Mouse (Mus musculus): Measurements from ENCODE around the gene H2-M10.1.
"Not testable (repeated sequence)": the region's sequence is repeated elsewhere in the genome, so short reads cannot be mapped to it uniquely, and the experiment has no call there.

H2-M10.1 gene

DNA sequence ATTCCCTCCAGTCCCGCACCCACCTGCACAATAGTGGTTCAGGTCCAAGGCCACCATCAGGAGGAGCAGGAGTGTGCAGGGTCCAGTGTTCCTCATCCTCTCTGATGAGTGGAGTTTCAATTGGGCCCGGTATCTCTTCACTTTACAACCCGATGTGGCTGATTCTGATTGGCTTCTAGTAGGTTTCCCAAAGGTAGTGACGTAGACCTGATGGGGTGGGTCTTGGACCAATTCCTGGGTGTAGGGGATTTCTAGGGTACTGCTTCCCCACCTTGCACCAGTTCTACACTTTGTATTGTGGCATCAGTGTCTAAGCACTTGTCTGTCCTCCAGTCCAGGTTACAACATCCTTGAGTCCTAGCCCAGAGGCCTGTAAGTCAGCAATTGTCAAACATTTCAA, at the start of gene H2-M10.1:
TSS of gene H2-M10.1 (minus strand) at position 101 of the 400 bp plus-strand sequence.
- no peak for DNase-seq (ENCODE audit: low spot score)

DNA sequence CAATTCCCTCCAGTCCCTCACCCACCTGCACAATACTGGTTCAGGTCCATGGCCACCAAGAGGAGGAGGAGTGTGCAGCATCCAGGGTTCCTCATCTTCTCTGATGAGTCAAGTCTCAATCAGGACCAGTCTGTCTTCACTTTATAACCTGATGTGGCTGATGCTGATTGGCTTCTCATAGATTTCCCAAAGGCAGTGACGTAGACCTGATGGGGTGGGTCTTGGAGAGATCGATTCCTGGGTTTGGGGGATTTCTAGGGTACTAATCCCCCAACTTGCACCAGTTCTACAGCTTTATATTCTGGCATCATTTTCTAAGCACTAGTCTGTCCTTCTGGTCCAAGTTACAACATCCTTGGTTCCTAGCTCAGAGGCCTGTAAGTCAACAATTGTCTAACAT, 42.4 kb upstream of the H2-M10.1 start, which contains the start of gene H2-M10.3:
TSS of gene H2-M10.3 (minus strand) at position 101 of the 400 bp plus-strand sequence.
- DNase-seq (ENCODE audit: low spot score) = not testable (repeated sequence)

DNA sequence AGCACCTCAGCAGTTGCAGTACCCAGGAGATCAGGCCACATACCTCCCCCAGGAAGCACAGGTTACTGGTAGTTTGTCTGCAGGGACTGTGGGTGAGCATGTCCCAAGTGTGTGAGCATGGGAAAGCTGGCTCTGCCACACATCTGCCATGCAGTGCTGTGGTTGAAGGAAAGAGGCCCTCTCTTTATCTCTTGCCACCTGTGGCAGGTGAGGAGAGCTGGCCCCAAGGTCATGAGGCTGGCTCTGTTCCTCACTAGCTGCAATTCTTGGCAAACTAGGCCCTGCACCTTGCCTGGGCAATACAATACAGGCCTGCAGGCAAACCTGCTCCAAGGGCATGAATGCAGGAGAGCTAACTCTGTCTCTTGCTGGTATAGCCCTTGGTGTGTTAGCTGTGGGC, 36.4 kb upstream of the H2-M10.1 start:
- DNase-seq (ENCODE audit: low spot score) = not testable (repeated sequence)

DNA sequence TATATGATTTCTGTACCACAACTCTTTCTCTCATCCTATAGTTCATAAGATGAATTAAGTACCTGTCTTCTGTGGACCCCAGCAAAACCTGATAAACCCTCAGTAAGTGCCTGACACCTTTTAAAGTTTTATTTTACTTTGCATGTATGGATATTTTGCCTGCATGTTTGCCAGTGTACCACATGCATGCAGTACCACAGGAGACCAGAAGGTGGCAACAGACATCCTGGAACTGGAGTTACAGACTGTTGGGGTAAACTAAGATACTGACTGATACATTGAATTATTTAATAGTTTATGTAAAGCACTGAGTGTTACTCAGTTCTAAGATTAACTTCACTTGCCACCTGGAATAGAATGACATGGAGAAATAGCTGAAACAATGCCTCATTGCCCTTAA, 31.6 kb upstream of the H2-M10.1 start:
- DNase-seq (ENCODE audit: low spot score) = not testable (repeated sequence)

DNA sequence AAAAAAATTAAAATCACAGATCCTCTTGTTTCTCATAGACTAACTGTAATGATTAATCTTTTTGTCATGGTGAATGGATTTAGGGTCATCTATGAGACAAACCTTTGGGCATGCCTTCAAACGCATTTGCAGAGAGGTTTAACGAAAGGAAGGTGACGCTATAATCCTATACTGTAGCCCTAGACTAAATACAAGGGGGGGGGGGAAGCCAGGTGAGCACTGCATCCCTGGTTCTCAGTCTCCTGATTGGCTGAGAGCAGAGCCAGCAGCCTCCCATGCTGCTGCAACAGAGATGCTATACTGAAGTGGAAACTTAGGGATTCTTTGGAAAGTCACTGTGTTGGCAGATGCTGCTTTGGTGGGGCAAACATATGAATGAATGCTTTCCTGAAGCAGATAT, 29.8 kb upstream of the H2-M10.1 start:
- no peak for DNase-seq (ENCODE audit: low spot score)

DNA sequence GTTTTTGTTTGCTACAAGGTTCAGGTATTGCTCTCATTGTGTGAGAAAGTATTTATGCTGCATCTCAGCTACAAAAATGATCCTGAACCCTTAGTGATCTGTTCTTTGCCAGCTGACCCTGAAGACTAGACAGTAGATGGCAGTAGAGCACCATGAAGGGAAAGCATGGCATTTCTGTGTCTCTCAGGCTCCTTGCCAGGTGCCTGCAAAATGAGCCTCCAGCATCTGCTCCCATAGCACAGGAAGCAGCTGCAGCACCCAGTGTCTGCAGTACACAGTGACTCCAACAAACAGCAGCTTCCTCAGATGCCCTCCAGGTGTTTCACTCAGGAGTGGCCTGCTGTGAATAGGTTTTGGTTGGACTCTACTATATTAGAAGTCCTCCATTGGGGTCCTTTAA, 29.4 kb upstream of the H2-M10.1 start:
- not testable (repeated sequence) for DNase-seq (ENCODE audit: low spot score)

DNA sequence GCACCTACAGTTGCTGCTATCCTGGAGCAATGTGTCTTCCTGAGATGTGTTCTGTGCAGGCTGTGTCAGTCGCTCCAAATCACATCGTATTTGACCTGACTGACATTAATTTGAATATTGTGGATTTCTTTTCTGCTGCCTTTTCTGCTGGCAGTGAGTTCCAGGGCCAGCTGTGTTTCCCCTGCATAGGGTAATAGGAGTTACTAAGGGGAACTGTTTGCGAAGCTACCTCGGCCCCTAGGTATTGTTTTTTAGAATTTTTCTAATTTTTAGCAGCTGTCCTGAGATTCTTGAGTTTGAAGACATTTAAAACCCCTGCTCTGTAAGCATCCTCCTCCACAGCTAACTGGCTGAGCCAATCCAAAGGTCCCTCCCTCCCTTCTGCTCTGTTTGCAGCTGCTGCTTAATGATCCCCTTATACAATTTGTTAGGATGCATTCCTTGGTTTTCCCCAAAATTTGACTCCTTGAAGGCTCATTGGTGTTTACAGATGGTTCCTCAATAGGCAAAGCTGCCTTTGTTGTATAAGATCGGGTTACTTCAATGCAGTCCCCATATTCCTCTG, 10.2 kb downstream of the H2-M10.1 start:
- no peak for DNase-seq (ENCODE audit: low spot score)

DNA sequence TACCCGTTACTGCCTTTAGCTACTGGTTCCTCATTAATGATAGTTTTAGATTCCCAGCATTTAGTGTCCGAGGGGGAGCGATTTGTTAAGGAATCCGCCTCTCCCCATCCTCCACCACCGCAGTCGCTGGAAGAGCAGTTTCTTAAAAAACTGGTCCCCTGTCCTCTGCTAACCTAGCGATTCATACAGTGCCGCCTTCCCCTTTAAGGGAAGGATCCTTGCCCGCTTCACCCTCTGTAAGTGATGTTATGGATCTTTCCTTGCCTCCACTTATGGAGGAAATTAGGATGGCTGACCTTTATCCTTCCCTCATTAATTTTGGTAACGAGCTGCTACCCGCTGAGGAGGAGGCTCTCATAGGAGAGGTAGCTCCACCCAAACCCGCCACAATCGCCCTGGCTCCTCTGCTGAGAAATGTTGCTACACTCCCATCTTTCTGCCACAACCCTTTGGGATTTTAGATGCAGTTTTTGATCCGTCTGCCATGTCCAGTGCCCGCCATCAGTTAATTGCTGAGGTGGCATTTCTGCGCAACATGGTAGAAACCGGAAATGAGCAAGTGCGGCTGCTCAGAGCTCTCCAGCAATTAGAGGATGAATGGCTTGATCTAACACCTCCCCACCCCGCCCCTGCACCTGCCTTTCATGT, 10.8 kb downstream of the H2-M10.1 start:
- DNase-seq (ENCODE audit: low spot score) = peak; percentile 11

DNA sequence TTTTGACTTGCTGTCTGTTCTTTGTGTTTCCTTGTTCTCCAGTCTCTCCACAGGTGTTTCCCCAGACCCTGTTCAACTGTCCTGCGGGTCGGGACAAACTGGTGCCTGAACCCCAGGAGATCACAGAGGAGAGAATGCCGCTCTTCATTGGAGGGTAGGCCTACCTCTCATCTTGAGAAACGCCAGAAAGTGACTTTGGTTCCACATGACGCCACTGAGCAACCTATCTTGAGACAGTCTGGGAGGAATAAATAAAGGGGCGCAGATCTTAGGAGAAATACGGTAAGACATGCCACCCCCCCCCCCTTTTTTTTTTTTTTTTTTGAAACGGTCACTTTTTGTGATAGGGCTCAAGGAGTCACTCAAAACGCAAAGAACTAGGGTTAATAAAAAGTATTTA, 11.4 kb downstream of the H2-M10.1 start:
- peak; percentile 0 for DNase-seq (ENCODE audit: low spot score)

DNA sequence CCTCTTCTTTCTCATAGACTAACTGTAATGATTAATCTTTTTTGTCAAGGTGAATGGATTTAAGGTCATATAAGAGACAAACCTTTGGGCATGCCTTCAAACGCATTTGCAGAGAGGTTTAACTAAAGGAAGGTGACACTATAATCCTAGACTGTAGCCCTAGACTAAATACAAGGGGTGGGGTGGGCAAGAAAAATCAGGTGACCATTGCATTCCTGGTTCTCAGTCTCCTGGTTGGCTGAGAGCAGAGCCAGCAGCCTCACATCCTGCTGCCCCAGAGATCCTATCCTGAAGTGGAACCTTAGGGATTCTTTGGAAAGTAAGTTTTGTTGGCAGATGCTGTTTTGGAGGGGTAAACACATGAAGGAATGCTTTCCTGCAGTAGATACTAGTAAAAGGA, 16.7 kb downstream of the H2-M10.1 start:
- no peak for DNase-seq (ENCODE audit: low spot score)

DNA sequence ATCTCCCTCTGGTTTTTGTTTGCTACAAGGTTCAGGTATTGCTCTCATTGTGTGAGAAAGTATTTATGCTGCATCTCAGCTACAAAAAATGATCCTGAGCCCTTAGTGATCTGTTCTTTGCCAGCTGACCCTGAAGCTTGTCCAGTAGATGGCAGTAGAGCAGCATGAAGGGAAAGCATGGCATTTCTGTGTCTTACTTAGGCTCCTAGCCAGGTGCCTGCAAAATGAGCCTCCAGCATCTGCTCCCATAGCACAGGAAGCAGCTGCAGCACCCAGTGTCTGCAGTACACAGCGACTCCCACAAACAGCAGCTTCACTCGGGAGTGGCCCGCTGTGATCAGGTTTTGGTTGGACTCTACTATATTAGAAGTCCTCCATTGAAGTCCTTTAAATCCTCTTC, 17.1 kb downstream of the H2-M10.1 start:
- peak; percentile 21 for DNase-seq (ENCODE audit: low spot score)

DNA sequence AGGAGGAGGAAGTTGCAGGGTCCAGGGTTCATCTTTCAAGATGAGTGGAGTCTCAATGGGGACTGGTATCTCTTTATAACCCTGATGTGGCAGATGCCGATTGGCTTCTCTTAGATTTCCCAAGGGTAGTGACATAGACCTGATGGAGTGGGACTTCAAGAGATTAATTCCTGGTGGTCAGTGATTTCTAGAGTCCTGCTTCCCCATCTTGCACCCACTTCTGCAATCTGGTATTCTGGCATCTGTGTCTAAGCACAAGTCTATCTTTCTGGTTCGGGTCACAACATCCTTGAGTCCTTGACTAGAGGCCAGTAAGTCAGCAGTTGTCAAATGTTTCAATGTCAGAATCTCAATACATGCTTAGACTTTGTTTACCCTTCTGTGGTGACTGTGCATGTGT, 39.6 kb downstream of the H2-M10.1 start, which contains the start of gene H2-M10.2:
TSS of gene H2-M10.2 (minus strand) at position 101 of the 400 bp plus-strand sequence.
- no peak for DNase-seq (ENCODE audit: low spot score)

DNA sequence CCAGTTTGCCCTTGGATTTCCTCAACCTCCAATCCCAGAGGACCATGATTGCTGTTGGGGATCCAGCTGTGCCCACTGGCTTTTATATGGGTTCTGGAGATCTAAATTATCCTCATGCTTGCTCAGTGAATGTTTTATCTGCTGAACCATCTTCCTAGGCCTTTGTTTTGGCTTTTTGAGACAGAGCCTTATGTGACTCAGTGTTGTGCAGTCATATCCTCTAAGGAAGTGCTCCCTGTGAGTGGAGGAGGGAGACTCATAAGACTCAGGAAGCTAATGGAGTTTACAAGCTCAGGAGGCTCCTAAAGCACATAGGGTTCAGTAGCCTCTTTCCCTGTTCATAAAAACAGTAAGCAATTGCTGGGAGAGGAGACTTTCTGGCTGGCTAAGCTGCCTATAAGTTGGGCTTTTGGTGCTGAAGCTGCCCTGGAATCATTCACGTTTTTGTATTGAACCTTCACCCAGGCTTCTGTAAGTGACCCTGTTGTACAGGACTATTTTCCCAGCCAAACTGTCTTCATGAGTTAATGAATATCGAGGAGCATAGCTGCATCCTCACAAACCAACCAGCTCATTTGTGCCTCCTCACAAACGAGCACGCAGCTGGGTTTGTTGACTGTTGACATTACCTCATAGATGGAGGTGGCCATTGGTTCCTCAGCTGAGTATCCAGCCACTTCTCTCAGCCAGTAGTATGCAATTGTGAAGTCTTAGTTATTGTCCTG, 44.3 kb downstream of the H2-M10.1 start:
- no peak for DNase-seq (ENCODE audit: low spot score)

DNA sequence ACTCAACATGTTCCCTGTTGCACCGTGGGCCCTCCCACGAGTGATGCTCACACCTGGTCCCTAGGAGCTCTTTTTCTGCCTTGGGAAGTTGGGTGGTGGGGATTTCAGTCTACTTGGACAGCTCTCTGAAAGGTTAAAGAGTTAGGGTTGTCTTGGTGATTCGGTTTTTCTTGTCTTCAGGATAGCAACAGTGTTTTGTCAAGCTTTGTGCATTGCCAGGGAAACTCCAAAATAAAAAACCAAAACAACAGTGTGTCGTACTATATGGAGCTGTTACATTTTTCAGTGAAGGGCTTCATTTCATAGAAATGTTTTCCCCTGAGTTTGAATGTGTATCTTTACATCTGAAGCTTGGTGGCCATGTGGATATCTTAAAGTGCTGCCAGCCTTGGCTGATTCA, 51.2 kb downstream of the H2-M10.1 start:
- no peak for DNase-seq (ENCODE audit: low spot score)

DNA sequence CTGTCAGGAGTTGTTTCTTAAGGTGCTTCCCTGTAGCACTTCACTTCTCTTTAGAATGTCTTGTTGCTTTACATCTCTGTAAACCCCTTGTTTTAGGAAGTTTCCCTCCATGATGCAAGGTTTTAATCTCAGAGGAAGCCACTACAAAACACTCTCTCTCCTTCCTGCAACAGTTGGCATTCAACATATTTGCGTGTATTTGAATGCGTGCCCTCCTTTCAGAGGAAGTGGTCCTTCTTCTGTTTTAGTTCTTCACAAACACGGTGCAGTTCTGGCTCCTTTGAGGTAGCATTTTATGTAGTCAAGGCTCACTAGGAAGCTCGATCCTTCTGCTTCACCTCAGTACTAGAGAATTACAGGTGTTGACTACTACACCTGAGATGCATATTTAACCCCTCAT, 52.2 kb downstream of the H2-M10.1 start:
- DNase-seq (ENCODE audit: low spot score) = no peak
